Mouse (Mus musculus) megakaryocyte, adult 5-6 weeks (primary cell): ENCODE data around the gene Iqgap2. TPM values are rescaled to one million over a fixed set of nuclear protein-coding genes. Genes with fewer than 3 reads are reported as not detected.

ENCODE experiments used
- ATAC-seq: 2 replicates; pipeline ENCODE4 v1.8.0; 2016; ENCODE audit warnings: mild to moderate bottlenecking, inconsistent platforms; ENCODE audit not compliant: poor library complexity, severe bottlenecking
- total RNA-seq, 2 experiments: library from RNA; stranded (forward) in 1 of 2; stranded (reverse) in 1 of 2; fragments of 153-499, 151-499 nt in 1 of 2; fragments of 221-1000, 200-1000 nt in 1 of 2; gene quantifications; 2 replicates each; pipeline versions ENCODE4 v1.2.3 to v1.2.4; 2015 to 2017

Gene Iqgap2
- total RNA-seq (2015) (143 and 152 TPM in 2 replicates), total RNA-seq (2017) (223 and 240 TPM in 2 replicates)

DNA sequence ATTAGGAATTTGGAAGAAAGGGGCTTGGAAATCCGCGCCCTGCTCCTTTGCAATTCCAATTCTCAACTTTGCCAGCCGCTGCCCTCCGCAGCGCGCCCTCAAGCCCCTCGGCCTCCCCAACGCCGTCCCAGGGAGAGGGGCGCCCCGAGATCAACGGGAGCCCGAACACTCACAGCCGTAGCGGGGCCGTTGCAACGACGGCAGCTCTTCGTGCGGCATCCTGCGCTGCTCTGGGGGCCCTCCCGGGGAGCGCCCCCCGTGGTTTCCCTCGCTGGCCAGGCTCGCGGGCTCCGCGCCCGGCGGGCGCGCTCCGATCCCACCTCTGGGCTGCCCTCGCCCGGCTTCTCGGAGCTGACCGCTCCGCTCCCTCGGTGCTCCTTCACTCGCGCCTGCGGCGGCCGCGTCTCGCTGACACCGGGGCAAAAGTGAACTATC, at the start of gene Iqgap2:
Gene Iqgap2 (minus strand): TSS at position 432 of the 435 bp plus-strand sequence.
- ATAC-seq, result no peak

DNA sequence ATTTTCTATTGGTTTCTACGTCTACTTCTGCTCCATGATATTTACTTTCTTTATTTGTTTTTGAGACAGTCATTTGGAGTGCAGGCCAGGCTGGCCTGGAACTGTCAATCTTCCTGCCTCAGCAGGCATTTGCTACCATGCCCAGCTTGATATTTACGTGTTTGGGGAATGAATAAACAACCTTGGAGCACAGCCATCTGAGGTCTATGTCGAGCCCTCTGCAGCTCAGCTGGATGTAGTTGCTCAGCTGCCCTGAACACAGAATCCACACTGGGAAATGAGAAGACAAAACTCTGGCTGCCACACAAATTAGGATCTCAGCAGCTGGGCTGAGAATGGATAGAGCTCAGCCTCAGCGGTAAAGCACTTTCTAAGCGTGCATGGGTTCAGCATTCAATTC, 49.1 kb upstream of the Iqgap2 start:
- ATAC-seq, result no peak

DNA sequence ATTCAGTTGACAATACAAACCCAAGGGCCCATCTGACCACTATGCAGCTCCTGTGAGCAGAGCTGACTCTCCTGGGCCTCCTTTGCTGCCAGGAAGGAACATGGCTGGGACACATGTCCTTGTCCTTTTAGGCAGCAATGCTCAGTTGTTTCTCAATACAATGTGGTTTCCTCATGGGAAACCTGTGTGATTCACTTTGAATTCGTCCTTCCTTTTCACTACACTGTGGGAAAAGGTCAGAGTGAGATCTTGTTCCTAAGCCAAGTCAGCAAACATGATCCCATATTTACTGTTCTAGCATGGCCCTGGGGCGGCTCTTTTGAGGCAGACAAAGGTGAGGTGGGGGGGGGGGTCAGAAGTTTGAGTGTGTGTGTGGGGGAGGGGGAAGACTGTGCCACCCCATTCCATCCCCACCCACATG, 32.5 kb upstream of the Iqgap2 start:
- no peak for ATAC-seq

DNA sequence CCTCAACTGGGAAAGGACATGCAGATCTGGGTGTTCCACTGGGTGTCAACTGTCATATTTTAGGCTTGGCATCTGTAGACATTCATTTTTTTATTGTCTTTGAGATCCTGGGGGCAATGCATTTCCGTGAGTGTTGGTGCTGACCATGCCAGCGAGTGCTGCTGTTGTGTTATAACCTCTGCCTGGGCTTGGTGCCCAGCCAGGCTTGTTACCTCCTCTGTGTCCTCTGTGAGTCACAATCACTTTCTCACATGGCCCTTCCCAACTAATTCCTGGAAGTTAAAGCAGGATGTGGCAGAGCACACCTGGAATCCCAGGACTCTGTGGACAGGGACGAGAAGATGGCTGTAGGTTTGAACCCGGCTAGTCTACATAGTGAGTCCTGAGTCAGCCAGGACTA, 30.9 kb upstream of the Iqgap2 start:
- ATAC-seq, result no peak

DNA sequence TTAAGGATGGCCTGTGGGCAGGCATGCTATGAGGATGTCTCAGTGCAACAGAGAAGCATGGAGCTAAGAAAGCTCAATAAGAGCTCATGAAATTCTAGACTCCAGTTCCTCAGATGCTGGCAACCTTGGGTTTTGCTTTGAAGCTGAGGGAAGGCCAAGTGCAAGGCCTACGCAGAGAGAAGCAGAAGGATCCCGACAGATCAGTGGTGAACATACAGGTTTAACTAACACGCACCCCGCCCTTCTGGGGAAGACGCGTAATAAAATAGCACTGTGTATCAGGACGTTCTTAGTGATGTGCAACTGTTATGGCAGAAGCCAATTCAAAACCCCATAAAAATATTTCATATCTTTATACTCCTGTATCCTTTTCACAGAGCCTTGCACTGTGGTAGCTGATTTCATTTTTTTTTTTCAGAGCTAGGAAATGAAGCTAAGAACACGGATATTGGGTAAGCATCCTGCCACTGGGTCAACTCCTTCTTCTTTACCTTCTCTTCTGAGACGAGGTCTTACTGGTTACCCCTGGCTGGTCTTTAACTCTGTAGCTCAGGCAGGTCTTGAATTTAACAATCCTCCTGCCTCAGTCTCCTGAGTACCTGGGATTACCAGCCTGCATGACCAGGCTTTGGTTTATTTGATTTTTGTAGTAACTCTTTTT, 27.0 kb upstream of the Iqgap2 start:
- ATAC-seq, result peak; percentile 42

DNA sequence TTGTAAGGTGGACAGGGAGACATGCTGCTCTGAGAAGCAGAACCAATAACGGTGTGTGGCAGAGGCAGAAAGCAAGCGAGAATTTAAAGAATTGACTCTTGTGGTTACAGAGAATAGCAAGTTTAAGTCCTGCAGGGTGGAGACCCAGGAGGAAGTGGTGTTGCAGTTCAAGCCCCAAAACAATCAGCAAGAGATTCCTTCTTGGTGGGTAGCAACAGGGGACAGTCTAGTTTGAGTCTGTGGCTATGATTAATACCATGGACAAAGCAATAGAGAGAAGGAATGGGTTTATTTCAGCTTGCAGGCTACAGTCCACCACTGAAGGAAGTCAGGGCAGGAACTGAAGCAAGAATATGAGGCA, 21.3 kb upstream of the Iqgap2 start:
- ATAC-seq, result peak; percentile 71

DNA sequence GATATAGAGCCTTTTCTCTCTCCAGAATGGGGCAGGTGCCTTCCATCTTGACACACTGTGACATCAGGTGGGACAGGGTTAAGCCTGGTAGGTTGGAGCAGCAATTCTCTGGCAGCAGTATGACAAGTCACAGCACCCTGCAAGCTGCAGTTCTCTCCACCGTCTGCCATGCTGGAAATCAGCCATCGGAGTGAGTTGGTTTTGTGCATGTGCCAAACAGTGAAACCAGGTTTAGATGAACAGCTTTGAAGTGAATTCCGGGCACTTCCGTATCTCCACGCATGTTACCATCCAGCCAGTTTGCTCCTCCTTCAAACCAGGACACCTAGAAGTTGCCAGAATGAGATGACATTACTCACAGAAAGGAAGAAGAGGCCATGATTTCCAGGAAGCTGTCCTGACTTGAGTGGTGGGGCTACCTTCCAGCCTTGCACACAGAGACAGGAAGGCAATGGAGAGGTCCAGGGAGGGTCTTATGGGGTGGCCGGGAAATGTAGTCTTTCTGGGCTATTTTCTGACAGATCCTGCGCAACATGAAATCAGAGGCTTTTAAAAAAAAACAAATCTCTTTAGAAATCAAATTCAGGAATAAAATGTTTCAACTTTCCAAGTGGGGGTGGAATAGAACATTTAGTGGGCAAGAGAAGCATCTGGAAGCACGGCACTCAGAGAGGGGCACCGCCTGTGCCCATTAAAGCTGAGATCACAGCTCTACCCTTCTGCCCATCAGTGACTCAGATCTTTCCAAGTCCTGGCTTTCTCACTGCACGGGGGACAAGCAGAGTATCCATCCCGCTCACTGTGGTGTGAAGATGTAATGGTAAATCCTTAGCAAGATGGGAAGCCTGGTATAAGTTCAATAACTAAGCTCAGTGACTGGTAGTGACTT, 20.7 kb upstream of the Iqgap2 start:
- ATAC-seq, result peak; percentile 21; the same call in 1 of the 2 replicates

DNA sequence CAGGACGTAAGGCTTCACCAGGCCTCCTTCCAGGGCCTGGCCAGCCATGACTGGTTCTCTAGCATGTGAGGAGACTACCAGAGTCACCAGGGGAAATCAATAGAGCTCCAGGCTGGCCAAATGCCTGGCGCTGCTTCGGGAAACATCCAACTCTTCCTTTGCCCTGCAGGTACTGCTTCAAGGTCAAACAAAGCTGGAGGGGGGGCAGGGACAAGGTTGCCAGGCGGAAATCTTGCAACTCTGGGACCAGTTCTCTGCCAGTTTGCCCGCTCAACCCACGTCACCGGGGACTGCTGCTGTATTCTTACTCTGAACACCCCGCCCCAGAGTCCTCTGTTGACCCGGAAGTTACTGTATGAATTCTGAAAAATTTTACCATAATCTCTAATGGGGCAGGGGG, 18.5 kb upstream of the Iqgap2 start:
- ATAC-seq, result peak; percentile 51; the same call in 1 of the 2 replicates

DNA sequence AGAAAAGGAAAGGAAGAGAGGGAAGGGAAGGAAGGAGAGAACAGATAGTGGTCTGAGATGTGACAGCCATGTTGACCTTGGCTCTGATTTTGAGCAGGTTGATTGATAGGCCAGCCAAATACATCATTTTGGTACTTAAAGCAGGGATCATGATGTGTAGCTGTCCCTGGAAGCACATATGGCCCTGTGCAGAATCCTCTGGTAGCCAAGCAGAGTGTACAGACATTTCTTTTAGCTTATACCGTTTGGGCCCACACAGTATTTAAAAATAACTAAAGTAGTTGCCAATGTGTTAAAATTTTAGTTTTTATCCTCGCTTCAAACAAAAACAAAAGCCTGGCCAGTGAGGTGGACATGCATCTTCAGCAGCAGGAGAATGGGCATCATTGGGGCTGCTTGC, 17.5 kb upstream of the Iqgap2 start:
- ATAC-seq, result no peak

DNA sequence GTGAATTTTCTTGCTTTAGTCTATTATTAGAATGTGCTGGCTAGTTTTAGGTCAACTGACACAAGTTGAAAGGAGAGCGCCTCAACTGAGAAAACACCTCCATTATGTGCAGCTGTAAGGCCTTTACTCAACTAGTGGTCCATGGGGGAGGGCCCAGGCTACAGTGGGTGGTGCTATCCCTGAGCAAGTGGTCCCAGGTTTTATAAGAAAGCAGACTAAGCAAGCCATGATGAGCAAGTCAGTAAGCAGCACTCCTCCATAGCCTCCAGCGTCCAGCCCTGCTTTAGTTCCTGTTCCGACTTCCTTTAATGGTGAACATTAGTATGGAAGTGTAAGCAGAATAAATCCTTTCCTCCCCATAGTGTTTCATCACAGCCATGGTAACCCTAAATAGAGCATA, 11.0 kb upstream of the Iqgap2 start:
- ATAC-seq, result no peak

DNA sequence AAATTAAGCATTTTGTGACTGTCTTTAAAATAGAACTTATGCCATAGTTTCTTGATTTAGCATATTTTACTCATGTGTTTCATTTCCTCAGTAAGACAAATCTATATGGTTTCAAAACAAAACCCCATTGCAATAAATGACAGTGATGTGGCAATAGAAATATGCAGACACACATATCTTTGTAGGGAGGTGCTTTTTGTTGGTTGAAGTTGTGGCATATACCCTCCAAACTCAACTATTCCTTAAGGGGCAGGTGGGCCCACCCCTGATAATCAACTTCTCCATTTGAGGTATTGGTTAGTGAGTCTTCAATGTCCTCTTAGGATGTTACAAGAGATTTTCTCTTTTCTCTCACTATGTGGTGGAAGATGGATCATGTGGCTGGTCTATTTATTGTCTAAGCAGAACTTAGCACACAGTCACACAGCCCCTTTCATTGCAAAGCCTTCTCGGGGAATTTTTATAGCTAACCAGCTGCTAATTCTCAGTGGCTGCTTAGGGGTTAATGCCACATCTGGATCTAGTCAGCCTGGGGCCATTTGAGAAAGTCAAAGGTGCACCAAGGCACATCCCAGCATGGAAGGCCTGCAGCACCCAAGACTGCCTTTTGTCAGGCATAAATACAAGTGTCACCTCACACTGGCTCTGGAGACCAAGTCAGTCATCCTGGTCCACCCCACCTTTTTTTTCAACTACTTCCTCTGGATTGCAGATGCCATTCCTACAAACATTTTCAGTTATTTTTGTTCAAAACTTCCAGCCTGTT, 8.3 kb upstream of the Iqgap2 start:
- ATAC-seq, result peak; percentile 82

DNA sequence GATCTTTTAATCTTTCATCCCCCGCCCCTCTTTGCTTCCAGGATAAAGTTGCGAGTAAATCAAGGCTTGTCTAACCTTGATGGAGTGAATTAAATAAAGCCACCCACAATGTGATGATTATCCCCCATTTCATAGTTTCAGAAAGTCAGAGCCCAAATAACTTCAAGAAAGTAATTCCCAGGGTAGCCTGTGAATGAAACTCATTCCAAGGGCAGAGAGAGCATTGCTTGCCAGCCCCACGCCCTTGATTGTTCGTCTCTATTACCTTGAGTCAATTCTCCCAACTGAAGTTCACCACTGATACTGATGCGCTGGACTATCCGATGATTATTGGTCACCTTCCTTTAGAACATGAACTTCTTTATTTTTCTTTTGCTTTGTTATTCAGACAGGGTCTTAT, 4.8 kb upstream of the Iqgap2 start:
- ATAC-seq, result no peak

DNA sequence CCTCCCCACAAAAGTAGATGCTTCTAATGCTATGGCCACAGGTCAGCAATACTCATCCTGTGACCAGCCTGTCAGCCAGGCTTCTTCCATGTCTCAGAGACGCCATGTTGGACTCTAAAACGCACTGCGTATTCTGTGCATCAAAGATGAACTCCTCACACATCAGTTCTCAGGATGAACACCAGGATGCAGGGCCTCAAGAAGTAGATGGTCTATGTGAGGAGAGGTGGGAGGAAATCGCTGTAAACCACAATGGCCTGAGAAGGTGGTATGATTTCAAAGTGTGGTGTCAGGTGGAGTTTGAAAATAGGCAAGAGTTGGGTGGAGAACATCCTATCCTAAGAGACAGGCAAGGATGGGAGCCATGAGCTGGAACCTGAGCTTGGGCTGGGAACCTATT, 1.4 kb upstream of the Iqgap2 start:
- no peak for ATAC-seq

DNA sequence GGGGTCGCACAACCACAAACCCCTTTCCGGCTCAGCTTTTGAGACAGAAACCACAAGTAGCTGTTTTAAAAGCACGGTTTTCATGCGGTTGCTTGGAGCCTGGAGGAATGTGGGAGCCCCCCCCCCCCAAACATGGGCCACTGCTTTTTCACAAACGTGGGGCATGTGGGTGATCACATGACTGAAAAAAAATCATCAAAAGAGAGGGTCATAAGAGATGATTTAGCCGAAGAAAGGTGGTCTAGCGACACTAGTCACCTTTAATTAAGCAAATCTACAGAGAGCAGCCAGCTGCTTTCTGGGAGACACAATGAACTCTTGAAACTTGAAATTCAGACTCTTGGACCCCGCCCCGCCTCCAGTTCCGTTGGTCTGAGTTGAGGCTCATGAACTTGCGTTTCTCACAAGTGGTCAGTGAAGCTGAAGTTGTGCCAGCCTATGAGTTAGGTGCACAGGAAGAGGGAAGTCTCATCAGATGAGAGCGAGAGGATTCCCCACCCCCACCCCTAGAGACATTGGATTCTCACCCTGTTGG, 956 bp upstream of the Iqgap2 start:
- peak; percentile 25 for ATAC-seq

DNA sequence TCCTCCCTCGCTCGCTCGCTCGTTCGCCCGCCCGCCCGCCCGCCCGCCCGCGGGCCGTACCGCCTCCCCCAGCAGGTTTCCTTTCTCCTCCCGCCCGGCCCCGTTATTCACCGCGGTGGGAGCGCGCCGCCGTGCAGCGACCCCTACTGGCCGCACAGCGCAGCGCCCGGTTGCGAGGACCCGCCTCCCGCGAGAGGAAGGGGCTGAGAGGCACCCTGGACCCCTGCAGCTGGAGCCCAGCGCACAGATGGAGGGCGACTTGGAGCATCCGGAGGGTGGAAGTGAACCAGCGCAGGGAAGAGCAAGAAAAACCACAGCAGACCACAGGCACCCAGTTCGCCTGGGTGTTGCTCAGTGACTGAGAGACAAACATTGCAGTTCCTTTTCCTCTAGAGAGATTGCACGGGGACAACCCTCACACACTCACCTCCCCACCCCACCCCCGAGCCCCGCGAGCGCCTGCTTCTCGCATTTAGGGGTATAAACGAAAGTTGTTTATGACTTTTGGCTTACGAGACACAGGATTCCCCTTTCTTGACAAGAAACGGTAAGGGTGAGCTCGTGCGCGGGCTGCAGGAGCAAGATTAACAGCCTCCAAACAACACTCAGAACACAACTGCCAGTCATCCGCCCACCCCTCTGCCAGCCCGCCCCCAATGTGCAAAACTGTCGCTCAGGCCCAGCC, 346 bp upstream of the Iqgap2 start:
- peak; percentile 76 for ATAC-seq

DNA sequence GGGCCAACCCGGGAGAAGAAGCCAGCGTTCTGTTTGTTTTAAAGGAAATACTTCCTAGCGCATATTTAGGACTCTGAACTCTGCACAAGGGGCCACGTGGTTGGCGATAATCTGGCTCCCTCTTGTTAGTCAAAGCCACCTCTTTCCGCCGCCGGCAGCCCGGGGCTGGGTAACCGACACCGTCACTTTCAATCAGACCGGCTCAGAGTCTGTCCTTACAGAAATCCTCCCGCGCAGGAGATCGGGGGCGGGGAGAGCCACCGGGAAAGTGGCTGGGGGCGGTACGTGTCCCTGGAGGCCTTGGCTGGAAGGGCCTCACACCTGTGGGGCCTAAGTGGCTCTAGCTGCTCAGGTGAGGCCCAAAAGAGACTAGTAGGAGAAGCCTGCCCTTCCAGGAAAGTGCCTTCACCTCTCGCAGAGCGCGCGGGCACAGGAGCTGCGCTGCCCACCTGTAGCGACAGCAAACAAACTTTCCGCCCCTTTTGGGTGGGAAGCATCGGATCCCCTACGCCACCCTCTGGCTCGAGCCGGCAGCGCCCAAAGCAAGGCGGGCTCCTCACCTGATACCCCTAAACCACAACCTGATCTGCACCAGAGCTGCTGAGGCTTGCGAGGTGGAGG, 761 bp downstream of the Iqgap2 start:
- ATAC-seq, result peak; percentile 16

DNA sequence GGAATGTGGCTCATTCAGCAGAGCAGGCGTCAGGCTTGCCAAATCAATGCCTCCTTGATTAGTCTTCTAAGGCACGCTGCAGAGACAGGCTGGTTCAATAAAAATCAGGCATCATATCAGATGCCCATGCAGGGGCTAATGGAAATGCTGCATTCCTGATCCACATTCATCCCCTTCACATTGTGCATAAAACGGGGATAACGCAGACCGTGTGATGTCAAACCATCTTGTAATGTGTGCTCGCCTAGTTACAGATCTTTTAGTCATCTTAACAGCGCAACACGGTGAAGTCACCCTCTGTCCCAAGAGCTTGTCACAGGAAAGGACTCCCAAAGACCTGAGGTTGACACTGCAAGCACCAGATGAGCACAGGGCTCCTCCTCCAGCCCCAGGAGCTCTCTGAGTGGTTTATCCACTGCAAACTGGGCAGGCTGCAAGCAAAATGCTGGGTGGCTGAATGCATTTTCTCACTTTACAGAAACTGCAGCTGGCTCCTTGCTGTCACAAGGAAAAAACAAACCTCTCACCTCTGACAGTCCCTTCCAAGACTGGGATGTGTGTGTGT, 1.7 kb downstream of the Iqgap2 start:
- peak; percentile 8; the same call in 1 of the 2 replicates for ATAC-seq

DNA sequence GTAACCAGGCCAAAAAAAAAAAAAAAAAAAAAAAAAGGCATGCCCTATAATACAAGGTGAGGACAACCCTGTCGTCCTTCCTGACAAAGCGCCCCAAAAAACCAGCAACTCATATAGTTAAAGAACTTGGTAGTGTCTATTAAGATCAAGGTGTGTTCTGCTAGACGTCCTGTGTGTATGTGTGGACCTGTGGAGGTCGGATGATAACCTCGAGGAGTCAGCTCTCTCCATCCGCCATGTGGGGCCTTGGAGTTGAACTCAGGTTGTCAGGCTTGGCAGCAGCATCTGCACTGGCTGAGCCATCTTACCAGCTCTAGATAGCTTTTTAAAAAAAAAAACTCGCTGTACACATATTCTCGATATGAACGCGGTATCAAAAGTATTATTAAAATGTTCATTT, 2.4 kb downstream of the Iqgap2 start:
- ATAC-seq, result no peak

DNA sequence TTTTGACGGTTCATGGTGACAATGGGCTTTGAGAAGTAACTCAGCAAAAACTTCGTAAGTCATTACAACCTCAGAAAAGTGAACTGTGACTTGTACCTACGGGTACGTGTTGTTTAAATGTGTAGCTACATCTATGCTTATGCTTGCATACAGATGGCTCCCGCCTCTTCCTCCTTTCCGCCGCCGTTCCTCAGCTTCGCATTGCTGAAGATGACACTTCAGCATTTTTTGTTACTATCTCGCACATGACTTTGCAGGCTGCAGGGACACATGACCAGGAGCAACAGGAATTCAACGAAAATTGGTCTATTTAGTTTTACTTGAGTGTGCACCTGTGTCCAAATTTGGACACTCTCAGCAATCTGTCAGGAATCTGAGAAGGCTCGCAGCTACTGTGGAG, 3.1 kb downstream of the Iqgap2 start:
- ATAC-seq, result no peak

DNA sequence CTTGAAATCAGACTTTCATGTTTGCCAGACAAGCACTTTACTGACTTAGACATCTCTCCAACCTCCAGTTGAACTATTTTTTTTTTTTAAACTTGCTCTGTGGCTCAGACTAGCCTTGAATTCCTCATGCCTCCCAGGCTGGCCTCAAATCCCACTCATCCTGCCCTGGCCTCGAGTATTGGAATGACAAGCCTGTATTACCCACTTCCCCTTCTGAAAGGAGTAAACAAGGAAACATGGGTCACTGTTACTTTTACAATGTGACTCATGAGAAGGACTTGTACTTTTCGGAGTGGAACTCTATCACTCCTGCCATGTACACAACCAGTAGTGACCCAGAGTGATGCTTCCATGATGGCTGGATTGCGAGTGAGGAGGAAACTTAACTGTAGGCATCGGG, 3.6 kb downstream of the Iqgap2 start:
- ATAC-seq, result no peak
